Mouse (Mus musculus) gastrocnemius, postnatal 14 days (tissue): Measurements from ENCODE around the gene Gm45021. TPM values are rescaled to one million over a fixed set of nuclear protein-coding genes. Genes with fewer than 3 reads are reported as not detected.

ENCODE experiments used
- DNase-seq: peaks from one replicate; pipeline ENCODE4 v3.0.0; 2021; ENCODE audit warnings: mixed read lengths
- intact Hi-C: fragments of 180-260 bp; cut with DNase I; formaldehyde crosslinking; loops from one replicate; pipeline ENCODE4 v1.15.1; 2025; ENCODE audit warnings: low total_unique reads
- total RNA-seq, 2 experiments: library from RNA; stranded (reverse); gene quantifications; 2 replicates each; pipeline ENCODE4 v1.2.3; 2021

The Gm45021 gene
- total RNA-seq, 2 experiments from 2014 or later: not detected

DNA sequence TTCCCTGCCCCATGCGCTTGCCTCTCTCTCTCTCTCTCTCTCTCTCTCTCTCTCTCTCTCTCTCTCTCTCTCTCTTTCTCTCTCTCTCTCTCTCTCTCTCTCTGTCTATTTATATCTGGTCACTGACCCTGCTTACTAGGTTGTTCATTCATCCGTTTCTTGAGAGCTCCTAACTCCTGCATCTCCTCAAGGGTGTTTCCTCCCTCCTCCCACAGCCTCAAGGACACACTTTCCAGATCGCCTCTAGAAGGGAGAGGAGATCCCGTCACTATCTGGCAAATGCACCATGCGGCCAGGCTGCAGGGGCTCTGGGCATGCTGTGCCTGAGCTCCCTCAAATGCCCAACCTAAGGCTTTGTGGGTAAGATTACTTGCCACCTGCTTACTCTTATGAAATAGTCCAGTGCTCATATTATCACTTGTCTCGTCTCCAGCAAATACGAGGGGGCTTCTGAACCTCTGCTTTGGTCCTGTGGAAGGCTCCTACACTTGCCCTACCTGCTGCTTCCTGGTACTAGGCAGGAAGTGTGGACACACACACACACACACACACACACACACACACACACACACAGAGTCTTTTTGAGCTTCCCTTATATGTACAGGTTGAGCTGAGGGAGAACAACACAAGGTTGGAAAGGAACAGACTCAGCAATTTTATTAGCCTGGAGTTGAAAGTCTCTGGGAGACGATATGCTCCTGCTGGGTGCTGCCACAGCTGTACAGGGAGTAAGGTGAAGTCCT, 20.2 kb upstream of the Gm45021 start:
- DNase-seq: no peak
- intact Hi-C loops: no loop called here

DNA sequence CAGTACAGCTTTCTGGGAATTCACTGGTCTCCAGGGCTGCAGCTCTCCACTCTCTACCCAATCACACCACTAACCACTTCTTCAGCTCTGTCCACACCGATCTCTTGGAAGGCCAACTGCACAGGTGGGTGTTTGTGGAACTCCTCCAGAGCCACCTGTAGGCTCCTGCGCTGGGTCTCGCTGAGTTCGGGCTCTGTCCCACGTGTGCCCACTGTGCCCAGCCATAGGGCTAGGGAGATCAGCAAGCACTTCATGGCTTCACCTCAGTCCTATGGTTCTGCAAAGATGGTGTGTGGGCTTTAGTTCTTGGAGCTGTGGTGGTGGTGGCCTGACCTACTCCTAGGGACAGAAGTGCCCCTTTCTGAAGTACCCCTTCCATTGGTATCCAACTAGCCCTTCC, 17.4 kb upstream of the Gm45021 start:
- DNase-seq: no peak
- intact Hi-C loops: no loop called here

DNA sequence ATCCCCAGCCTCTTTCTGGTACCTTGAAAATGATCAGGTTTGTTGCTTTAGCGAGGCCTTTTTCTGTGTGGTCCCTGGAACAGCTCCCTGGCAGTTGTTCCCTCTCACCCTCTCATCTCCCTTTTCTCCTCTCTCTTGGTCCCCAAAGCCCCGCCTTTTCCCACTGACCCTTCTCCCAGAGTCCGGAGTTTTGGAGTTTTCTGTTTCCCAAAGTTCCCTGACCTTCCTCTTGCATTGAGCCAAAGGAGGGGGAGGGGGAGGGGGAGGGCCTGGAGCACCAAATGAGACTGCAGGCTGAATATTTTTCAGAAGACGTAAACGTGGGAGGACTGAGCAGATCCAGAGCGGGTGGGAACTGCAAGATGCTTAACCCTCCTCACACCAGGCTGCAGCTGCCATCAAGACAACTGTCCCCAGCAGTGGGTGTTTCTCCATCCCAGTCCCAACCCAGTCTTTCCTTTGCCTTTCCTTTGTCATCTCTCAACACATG, 16.8 kb upstream of the Gm45021 start, which contains the start of gene Rarres2:
Gene Rarres2, minus strand, starts transcription at position 218 of the 490 bp plus-strand sequence.
- DNase-seq: peak; percentile 54
- intact Hi-C loops: no loop called here

DNA sequence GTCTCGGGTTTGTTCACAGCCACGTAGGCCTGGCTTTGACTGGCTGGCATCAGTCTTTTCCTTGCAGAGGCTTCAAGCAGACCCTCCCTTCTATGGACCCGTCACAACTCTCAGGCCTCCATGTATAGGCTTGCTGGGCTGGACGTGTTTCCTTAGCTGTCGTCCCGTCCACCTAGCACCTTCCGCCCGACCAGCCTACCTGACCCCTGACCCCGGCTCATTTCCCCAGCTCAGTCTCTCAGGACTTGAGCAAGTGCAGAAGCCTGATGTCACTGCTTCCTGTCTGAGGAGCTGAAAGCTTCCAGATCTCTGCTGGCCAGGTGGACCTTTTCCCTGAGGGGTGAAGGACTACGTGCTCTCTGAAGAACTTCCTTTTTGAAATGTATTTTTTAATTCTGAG, 16.1 kb upstream of the Gm45021 start:
- intact Hi-C loops: no loop called here
- DNase-seq: no peak

DNA sequence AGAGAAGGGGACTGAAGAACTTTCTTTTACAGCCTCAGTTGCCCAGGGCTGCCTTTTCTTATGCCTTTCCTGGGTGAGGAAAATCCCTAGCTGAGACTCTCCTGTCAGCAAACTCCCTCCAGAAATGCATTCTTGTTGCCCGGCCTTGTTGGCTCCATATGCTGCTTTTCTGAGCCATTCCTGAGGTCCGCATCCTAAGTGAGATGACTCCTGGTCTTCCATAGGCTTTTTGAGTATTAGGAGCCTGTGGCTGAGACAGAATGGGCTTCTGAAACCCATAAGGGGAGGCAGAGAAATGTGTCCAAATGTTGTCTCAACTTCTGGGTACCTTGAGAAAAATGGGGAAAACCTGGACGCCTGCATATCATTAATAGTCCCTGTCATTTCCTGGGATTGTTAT, 15.4 kb upstream of the Gm45021 start:
- intact Hi-C loops: no loop called here
- DNase-seq: no peak

DNA sequence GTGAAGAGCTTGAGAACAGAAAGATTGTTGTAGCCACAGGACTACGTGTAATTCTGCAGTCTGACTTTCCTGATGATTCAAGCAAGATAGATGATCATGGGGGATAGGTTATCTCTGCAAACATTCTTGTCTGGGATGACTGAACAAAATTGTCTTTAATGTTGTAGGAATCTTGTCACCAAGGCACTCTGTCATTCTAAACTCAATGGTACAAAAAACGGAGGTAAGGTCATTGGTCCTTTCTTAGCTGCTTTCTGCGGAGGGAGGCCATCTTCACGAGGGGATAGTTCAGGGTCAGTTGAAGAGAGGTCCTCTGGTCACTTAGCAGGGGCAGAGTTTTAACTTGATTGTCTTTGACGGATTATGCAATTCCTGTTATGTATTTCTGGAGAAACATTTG, 10.7 kb upstream of the Gm45021 start:
- intact Hi-C loops: no loop called here
- DNase-seq: no peak

DNA sequence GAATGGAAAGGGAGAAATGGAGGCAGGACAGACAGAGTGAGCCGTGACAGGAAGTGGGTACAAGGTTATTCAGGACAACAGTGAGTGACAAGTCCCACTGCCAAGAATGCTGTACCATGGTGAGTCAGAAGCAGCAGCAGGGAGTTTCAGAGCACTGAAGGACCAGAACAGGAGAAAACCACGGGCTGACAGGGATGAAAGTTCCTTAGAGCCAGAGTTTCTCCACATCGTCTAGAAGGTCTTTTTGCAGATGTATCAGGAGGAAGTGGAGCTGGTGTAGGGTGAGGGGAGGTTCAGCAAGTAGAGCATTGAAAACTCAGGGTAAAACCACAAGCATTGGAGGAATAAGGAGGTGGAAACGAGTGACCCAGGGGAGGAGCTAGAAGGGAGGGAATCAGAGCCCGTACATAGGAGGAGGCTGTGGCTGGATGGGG, 10.2 kb upstream of the Gm45021 start:
- intact Hi-C loops: no loop called here
- DNase-seq: no peak

DNA sequence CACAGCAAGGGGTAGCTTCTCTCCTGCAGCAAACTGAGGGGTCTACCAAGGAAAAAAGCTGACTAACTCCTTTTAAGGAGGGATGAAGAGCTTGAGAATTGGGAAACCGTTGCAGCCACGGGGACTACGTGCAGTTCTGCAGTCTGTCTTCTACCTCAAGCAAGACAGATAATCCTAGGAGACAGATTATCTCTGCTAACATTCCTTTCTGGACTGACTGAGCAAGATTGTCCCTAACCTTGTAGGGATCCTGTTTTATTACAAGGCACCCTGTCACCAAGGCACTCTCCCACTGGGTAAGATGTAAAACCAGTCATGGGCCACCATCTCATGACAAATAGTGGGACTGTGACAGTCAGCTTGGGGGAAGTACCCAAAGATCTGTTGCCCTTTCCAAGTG, 8.2 kb upstream of the Gm45021 start:
- intact Hi-C loops: loop anchor here (5.0 kb wide), 1 partner anchor 61 kb away; no protein-coding TSS in a partner anchor
- no peak for DNase-seq

DNA sequence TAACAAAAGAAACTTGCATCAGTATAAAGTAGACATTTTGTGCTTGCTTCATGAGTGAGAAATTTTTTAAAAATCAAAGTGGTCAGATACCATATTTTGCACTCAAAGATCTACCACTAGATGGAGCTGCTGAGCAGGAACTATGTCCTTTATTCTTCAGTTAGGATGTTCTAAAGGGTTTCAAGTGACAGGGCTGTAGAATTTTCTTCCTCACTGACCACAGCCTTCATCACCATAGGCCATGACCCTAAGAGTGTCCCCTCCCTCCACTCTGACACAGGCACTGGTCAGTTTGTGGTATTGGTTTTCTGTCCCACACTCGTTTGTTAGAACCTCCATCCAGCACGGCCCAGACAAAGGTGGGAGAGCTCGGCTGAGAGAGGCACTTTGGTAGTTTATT, 7.4 kb upstream of the Gm45021 start:
- DNase-seq: no peak
- intact Hi-C loops: loop anchor here (5.0 kb wide), 1 partner anchor 60 kb away; no protein-coding TSS in a partner anchor

DNA sequence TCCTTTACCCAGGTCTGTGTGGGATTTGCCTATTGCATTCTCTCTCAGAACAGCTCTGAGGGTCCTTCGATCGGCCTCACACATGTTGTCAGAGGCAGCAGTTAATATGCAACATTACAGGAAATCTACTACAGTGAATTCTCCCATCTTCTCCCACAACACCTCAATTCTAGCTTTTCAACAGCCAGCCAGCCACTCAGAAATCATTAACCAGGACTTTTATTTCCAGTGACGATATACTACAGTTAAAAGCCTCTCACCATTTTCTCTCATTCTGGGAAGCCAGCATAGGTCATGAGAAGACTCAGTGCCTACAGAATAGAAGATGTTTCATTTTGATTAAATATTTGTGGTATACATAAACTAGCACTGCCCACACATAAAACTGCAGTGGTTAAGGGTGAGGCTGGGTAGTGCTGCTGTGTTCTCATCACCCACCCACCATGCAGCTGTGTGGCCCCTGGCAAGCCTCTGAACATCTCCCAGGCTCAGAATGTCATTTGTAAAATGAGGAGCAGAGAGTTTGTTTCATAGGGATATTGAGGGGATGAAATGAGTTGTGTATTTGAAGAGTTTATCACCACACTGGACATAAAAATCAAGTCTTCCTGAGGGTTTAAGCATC, 1.9 kb downstream of the Gm45021 start:
- intact Hi-C loops: loop anchor here (5.0 kb wide), 1 partner anchor 44 kb away; no protein-coding TSS in a partner anchor
- DNase-seq: no peak

DNA sequence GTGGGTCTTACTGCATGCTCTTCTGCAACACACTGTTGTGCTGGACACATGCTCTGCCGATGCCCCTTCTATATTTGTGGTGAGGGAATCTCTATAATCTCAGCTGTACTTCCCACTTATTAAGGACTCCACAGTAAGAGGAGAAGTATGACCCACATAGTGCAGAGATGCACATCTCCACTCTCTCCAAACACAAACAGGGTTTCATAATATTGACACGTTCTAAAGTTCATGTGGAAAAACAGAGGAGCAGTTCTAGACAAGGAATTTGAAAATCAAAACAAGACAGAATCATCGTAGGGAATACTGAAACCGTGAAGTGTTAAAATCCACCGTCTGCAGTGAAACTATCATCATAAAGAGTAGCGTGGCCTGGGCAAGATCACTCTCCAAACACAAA, 2.5 kb downstream of the Gm45021 start:
- intact Hi-C loops: loop anchor here (5.0 kb wide), 1 partner anchor 45 kb away; no protein-coding TSS in a partner anchor
- no peak for DNase-seq

DNA sequence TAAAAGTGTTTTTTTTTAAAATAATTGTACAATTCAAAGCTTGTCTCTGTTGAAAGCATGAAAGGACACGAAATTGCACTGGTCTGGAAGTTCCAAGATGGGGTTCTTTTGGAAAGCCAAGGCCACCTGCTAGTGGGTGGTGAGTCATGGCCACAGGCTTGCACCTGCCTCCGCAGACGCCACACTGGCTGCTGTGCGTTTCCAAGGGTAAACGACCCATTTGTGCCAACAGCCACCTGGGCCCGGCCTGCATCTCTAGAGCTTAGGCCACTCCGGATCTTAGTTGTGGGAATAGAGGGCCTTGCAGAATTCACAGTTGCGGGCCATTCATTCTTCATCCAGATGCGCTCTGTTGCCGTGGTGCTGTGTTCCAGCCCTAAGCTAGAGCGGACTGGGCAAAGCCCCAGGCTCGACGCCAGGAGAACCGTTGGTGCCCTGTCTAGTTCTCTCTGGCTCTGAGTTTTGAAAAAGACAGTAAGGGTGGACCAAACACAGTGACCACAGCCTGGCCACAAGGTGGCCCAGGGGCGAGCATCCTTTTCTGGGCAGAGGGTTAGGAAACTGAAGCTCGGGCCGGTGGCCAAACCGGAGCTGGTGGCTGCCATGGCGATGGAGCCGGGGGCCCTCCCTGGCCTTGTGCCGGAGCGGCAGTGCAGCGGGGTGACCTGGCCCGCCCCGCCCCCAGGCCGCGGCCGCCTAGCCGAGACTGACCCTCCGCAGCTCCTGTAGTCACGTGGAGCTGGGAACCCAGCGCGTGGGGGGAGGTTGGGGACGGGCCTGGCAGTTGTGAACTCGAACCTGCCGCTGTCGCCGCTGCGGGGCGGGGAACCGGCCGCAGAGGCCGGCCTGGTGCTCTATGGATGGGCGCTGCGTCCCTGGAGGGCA, 4.0 kb downstream of the Gm45021 start, which contains the start of the genes Repin1 and Gm44965:
Gene Repin1, plus strand, starts transcription at position 726 of the 885 bp plus-strand sequence.
Gene Gm44965, plus strand, starts transcription at position 784 of the 885 bp plus-strand sequence.
- intact Hi-C loops: loop anchor here (5.0 kb wide), 1 partner anchor 46 kb away; no protein-coding TSS in a partner anchor
- DNase-seq: peak; percentile 96

DNA sequence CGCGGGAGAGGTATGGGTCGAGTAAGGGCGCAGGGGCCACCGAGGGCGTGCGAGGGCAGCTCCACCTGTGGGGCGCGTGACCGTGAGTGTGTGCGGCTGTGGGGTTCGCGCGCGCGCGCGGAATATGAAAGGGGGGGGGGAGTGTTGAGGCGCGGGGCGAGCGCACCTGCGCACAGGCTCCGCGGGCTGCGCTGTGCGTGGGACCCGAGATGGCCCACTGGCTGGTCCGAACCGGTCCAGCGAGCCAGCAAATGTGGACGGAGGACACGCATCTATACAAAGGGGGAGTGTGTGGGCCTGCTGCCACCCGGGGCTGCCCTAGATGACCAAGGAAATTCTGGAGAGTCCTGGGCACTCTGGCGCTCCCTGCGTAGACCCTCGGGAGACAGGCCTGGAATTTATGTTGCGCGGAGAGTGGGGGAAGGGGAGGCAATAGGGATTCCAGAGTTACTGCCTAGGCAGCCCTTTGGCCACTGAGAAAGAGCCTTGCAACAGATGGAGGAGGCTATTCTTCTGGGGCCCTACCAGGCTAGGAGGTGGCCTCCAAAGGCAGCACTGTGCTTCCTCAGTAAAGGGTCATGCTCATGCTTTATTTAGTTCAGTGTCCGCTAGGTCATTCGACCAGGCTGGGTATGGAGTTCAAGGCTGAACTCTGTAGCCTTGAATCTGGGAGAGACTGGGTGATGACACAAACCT, 4.8 kb downstream of the Gm45021 start:
- intact Hi-C loops: loop anchor here (5.0 kb wide), 1 partner anchor 47 kb away; no protein-coding TSS in a partner anchor
- peak; percentile 34 for DNase-seq

DNA sequence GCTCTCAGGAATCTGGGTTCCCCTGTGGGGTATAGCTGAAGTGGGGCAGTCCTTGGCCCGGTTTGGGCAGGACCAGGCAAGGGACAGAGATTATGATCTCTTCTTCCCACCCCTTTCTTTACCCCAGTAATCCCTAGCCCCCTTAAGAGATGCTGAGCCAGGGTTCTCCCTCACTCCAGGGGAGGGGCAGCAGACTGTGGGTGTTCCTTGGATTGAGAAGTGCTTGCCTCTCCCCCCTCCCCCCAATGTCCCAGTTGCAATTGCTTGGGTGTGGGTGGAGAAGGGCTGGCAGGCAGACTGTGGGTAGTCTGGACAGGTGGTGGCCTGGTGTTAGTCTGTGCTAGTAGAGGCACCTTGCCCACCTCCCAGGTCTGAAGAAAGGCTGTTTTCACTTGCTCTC, 5.9 kb downstream of the Gm45021 start:
- DNase-seq: peak; percentile 9

DNA sequence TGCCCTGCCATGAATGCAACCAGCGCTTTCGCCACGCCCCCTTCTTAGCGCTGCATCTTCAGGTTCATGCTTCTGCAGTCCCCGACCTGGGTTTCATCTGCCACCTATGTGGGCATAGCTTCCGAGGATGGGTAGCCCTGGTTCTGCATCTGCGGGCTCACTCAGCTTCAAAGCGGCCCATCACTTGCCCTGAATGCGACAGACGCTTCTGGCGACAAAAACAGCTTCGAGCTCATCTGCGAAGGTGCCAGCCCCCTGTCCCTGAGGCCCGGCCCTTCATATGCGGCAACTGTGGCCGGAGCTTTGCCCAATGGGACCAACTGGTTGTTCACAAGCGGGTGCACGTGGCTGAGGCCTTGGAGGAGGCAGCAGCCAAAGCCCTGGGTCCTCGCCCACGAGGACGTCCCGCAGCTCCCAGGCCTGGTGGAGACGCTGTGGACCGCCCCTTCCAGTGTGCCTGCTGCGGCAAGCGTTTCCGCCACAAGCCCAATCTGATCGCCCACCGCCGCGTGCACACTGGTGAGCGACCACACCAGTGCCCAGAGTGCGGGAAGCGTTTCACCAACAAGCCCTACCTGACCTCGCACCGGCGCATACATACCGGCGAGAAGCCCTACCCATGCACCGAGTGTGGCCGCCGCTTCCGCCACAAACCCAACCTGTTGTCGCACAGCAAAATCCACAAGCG, 7.3 kb downstream of the Gm45021 start:
- intact Hi-C loops: no loop called here
- no peak for DNase-seq

More for the DNA sequence above, 5.9 kb downstream of the Gm45021 start:
- intact Hi-C loops: no loop called here

DNA sequence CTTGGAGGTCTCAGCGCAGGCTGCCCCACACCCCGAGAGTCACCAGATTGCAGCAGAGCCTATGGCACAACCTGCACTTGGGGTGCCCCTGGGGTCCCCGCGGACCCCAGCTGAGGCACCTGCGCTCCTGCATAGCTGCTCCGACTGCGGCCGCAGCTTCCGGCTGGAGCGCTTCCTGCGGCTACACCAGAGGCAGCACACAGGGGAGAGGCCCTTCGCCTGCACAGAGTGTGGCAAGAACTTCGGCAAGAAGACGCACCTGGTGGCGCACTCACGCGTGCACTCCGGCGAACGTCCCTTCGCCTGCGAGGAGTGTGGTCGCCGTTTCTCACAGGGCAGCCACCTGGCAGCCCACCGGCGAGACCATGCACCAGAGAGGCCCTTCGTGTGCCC, 7.8 kb downstream of the Gm45021 start:
- intact Hi-C loops: no loop called here
- DNase-seq: no peak

DNA sequence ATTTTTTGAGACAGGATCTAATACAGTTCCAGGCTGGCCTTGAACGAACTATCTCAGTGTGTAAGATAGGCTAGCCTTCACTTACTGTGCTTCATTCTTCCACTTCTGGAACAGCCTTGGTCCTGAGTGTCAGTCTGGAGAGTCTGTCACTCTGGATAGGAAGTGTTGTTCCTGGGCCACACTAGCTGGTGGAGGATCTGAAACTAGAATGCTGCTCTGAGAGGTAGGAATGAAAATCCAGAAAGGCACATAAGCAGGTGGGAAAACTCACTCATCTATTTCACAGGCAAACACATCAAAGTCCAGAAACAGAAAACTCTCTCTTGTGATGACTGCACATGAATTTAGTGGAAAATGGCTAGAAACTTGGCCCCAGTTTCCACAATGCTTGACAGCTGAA, 11.2 kb downstream of the Gm45021 start:
- DNase-seq: no peak
- intact Hi-C loops: no loop called here
